Mouse (Mus musculus) erythroblast, embryonic 14.5 days (primary cell): ENCODE results near the gene Fbxo30.

Experiments
- GATA1 ChIP-seq: IDR thresholded peaks from 2 replicates; pipeline ENCODE4 v1.6.1; 2012; ENCODE audit warnings: low read length, inconsistent platforms, mixed read lengths
- TAL1 ChIP-seq: IDR thresholded peaks from 3 replicates; pipeline ENCODE4 v1.6.1; 2012; ENCODE audit warnings: low read length, inconsistent platforms, mixed read lengths

GRCm38 (mm10) chr10:11282306-11282631 is 1.1 kb downstream of the Fbxo30 start:
- TF ChIP-seq GATA1, result no peak
- TF ChIP-seq TAL1, result no peak
